Mouse (Mus musculus) cerebellum, postnatal 10 days (tissue): Measurements from ENCODE around the gene Med28.
A peak's percentile ranks its signal among the peaks of the same experiment; 100 is the strongest.

Source experiments
- DNase-seq, 2 experiments: peaks; one replicate each; pipeline ENCODE4 v3.0.0; 2021; ENCODE audit warnings: mixed read lengths in 2 of 2

The Med28 gene

DNA sequence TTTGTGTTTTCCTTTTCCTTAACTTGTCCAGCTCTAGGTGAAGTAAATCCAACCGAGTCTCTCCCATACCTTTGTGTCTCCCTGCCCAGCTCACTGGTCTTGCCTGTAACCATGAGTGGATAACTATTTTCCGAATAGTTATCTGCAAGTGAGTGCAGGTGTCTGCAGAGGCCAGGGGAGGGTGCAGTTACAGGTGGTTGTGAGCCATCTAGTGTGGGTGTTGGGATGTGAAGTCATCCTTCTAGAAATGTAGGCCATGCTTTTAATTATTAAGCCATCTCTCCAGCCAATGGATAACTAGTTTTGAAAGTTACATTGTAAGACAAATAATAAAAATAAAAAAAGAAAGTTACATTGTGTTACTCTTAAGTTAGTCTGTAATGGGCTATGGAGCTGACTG is 6.5 kb upstream of the Med28 start:
- no peak for DNase-seq

DNA sequence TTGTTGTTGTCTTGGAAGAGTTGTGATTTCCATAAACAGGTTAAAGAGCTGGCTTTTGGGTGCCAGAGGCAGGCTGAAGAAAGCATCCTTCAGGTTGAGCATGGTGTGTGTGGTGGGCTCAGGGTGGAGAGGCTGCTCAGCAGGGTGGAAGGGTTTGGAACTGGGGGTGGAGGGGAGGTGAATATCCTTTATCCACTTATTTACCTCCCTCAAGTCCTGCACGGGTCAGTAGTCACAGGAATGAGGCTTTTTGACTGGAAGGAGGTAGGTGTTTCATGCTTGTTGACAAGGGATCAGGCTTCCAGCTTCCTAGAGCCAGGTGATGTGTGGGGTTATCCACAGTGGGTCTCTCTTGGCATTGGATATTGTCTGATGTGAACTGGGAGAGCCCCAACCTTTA is 5.4 kb upstream of the Med28 start:
- no peak for DNase-seq

DNA sequence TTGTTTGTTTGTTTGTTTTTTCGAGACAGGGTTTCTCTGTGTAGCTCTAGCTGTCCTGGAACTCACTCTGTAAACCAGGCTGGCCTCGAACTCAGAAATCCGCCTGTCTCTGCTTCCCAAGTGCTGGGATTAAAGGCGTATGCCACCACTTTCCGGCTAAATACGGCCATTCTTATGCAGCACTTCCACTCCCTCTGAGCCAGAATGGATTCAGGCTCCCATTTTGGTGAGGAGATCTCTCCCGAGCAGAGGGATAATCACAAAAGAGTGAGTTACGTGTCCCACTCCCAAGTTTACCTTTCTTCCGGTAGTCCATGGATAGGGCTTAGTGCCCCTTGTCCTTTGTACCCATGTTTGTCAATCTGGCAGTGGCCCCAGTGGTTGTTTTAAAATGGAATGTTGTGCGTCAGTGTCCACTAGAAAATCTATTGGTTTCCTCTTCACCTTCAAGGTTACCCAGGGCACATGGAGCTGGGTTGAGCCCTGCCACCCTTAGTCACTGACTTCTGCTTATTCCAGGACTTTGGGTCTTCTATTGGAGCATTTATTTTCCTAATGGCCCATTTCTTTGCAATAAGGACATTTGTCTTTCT is 4.8 kb upstream of the Med28 start:
- DNase-seq, result no peak

DNA sequence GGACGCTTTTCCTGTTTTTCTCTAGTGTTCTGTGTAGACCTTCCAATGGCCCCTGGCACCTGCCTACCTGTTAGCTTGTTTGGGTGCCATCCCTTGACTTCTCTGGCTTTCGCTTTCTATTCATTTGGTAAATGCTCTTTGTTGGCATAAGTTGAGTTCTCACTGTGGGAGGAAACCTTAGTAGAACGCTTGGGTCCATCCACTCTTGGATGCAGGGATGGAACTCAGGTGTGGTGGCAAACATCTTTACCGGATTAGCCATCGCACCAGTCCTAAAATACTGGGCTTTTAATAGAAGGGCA is 731 bp downstream of the Med28 start:
- no peak for DNase-seq

DNA sequence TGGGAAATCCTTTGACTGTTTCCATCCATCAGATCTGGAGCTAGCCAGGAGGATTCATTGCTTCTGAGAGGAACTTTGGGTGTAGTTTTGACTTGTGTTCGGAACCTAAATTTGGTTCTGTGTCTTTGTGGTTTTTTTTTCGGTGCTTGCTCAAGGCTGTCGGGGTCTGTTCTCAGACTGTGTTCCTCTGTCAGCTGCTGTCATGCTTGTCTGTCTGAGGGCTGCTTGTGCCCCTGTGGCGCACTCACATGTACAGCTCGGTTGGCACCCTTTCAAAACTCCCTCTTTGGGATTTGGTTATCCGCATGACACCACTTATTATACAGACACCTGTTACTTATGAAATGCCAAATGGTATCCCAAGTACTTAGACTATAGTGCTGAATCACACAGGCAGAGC is 1.6 kb downstream of the Med28 start:
- peak; percentile 22 to 26 for DNase-seq

DNA sequence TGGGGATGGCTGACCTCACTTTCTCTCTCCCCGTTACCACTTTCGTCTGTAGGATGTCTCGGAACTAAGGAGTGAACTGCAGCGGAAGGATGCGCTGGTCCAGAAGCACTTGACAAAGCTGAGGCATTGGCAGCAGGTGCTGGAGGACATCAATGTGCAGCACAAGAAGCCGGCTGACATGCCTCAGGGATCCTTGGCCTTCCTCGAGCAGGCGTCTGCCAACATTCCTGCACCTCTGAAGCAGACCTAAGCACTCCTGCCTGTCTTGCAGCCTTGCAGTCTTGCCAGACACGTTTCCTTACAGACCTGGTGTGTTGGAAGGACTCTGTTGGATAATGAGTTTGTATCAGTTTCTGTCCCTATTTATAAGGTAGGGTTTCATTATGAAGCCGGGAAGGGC is 5.1 kb downstream of the Med28 start:
- no peak for DNase-seq

DNA sequence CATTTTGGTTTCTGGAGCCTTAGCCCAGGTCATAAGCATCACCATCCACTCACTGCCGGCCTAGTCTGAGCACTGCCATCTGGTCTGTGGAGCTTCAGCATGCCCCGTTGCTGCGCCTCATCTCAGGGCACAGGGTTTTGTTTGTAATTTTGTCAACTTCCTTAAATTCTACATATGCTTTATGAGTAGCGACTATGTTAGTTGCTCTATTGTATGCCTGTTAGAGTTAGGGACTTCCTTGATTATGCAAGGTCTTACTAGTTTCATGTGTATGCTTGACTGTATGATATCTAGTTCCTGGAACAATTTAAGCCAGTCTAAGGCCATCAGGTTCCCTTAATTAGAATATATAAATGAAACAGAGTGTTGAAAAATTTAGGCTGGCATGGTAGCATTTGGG is 6.3 kb downstream of the Med28 start:
- DNase-seq, result no peak

DNA sequence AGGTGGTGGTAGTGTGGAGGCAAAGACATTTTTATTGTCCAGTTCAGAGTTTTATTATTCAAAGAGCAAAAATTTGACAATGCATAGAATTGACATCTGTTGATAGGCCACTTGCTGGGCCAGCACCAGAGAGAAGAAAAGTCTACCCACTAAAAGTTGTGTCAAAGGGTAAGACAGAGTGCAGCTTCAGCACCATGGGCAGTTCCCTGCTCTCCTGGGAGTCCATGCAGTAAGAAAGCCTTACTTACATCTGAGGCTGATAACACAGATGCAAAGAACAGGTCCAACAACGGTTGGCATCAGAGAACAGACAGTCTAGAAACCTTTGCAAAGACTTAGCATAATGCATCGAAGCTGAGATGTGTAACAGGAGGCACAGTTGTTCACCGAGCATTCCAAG is 9.7 kb downstream of the Med28 start:
- DNase-seq, result no peak

DNA sequence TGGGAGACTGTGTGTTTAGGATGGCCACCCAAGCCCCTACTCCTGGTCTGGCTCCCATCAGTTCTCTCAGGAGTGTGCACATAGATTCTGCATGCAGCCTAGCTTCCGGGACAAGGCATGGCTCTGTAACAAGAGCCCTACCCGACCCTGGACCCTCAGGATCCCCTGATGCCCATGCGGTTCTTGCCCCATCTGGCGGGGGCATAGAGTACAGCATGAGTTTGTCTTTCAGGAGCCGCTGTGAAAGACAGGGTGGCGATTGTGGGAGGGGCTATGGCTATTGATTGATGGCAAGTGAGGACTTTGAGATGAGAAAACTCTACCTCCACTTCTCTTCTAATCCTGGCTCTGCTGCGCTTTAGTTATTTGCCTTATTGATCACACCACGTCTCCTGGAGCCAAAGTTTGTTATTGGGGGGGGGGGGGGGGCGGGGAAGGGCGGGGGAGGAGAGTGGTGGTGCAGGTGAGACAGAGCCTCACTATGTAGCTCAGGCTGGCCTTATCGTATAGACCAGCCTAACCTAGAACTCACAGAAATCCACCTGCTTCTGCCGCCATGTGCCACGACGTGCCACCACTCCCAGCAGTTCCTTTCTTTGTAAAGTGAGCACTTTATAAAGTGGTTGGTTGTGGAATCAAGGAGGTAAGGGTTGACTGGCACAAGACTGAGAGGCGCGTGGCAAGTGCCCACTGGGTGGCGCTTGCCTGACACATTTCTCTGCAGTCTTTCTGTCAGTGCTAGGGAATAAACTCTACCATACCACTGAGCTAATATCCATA is 14.5 kb downstream of the Med28 start:
- DNase-seq, result peak; percentile 78

DNA sequence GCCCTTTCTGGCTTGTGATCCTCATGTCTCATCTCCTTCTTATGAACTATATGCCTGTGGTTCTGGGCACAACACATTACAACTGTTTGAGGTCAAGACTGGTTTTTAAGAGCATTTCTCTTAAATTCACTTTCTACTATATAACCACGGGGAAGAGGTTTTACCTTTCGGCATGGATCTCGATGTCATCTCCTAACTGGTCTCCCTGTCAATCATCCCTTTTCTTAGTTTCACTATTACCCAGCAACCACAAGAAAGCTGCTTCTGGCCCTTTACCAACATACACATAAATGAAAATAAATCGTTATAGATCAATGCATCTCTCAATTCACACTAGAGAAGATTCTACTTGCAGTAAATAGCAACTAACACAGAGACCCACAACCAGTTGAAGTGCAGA is 15.1 kb downstream of the Med28 start:
- DNase-seq, result no peak

DNA sequence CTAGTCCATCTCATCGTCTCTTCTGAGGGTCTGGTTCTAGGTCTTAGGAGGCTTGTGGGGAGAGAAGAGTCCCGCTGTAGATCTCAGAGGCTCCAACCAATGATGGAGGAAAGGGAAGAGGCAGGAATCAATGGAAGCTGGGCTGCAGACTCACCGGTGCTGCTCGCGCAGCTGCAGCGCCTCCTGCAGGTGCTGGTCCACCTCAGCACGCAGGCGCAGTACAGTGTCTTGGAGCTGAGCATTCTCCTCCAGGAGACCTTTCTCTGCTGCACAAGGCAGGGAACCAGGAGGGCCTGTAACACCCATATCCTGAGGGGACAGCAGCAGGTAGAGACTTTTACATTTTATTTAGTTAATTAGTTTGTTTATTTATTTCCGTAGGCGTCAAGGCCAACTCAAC is 19.5 kb downstream of the Med28 start:
- DNase-seq, result peak in 1 of 2 experiments; percentile 10

DNA sequence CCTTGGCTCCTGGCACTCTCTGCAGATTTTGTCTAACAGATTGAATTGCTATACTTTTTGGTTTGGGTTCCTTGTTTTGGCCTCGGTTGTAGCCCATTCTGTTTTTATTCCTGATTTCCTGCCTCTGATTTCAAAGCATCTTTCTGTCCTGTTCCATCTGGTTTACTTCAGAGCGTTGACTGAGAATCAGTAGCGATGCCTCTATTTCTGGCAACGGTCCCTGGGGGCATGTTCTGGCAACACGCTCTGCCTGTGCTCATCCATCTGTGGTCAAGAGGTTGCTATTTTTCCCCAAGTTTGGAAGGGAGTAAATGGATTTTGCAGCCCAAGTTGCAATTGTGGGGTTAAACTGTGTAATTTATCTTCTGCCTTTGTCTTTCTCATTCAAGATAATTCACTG is 23.3 kb downstream of the Med28 start:
- DNase-seq, result peak; percentile 86 to 87

DNA sequence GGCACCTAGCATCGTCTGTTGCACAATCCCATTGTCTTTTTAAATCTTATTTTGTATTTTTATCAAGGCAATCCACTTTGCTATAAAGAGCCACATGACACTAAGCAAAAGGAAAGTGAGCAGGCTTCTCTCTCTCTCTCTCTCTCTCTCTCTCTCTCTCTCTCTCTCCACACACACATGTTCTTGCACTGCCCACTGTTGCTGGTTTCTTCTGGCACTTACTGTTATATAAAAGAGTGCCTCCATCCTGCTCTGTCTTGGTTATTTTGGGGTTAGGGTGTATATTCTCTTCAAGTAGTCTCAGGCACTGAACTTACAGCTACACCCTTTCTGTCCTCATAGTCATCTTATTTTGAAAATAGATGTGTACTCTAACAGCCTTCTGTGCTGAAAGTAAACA is 29.6 kb downstream of the Med28 start:
- no peak for DNase-seq

DNA sequence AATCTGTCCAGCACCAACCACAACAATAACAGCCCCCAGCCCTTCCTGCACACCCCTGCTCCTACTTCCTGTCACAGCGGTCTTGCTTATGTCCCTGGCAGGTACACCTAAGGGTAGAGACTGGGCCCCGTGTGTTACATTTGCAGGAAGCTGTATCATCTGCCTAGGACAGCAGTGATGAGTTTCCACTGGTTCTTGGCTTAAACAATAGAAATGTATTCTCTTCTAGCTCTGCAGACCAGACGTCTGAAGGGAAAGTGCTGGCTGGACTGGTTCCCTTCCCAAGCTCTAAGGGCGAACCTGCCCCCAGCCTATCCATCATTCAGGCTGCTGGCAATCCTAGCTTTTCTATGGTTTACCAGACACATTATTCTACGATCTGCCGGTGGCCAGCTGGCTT is 44.0 kb downstream of the Med28 start:
- DNase-seq, result no peak

DNA sequence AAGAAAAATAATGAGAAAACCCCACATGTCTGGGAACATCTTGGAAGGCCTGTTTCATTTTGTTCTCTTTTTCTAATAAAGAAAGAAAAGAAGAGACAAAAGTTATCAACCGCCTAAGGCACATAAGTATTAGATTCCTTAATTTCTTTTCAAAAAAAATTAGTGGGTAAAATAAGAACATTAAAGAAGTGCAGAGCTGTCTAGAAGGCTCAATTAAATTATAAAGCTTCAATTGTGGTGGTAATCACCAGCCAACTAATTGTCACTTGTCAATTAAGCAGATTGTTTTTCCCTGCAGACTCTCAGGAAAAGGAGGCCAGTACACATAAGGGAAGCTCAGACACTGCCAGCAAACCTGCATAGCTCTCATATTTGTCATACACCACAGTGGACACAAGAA is 45.8 kb downstream of the Med28 start:
- DNase-seq, result no peak

DNA sequence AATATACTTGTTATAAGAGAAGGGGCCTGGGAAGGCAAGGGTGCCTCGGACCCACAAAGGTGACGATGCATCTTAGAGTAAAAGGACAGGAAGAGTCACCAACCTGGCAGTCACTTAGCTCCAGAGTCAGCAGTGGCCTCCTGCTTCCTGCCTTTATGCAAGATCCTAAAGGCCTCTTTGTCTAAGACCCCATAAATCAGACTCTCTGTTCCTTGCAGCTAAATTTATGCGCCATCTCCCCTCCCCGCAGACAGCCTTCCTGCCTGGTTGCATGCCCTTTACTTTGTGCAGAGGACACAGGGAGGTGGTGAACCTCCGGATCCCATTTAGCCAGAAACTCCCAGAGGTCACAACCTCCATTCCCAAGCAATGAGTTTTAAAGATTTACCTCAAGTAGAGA is 52.8 kb downstream of the Med28 start:
- no peak for DNase-seq

DNA sequence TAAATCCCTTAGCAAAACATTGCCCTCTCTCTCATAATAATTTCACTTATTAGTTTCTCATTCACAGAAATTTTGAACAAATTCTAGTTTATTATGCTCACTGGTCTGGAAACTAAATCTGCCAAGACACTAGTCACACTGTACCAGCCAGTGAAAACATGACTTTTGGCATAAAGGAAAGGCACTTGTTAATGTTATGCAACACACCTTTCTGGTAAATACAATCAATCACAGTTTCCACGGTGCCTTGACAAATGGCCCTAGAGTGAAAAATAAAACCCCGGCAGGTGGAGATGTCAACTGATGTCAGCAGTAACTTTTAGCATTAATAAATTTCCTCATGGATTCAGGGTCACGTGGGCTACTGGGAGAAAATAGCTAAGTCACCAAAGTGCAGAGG is 56.7 kb downstream of the Med28 start:
- DNase-seq, result no peak

DNA sequence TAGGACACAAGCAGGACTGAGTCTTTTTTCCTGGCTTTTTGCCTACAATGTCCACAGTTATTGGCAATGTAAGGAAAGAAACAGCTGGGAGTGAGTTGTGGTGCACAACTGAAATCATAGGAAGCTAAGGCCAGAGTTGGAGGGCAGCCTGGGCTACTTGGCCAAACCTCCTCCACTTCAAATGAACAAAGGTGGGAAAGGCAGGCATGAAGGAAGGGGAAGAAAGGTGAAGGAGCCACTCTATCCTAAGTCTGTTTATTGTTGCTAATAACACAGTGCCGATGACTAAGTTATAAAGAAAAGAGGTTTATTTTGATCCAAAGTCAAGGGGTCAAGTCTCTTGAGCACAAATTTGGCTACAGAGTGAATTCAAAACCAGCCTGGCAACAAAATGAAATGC is 57.3 kb downstream of the Med28 start:
- no peak for DNase-seq
